Mouse (Mus musculus): Measurements from ENCODE around the gene Ntm.

DNA sequence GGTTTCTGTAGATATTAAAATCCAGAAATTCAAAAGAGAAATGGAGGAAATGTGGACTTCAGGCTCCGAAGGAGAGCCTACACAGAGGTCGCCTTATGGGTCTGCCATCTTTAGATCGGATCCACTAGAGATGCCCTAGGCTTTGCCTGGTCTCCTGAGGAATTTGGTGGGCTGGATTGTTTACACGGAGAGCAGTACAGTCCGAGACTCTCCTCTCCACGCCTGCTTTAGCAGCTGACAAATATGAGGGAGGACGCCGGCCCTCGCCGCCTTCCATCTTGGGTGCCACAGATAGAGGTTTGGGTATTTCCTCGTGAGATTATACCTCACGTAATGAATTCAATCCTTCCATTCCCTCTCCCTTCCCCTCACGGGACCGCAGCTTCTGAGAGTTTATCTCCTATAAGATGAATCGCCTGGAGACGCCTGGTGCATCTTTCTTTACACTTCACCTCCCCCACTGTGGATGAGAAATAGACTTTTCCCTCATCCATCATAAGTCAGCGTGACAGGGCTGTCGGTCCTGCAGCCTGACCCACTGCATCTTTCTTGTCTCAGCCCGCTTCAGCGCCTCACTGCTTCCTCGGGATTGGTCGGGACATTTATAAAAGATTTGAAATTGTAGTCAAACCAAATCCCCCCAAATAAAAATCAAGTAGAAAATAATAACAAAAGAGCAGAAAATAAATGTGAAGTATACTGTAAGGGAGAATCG is 191.7 kb downstream of the Ntm start:
- no peak for TF ChIP-seq SRF (IDR thresholded peaks at IDR 0.05; ENCODE audit: control insufficient read depth, insufficient read length, low read depth)
- TF ChIP-seq REST (IDR thresholded peaks at IDR 0.05; ENCODE audit: insufficient read depth, insufficient read length) = no peak
- no peak for TF ChIP-seq POLR2A (IDR thresholded peaks at IDR 0.05; ENCODE audit: insufficient read length, low read depth)
- no peak for TF ChIP-seq TCF12 (IDR thresholded peaks at IDR 0.05; ENCODE audit: insufficient read depth, poor library complexity, severe bottlenecking)
- TF ChIP-seq POLR2AphosphoS2 (IDR thresholded peaks at IDR 0.05; ENCODE audit: insufficient read length, low read depth) = no peak
- no peak for TF ChIP-seq USF1 (IDR thresholded peaks at IDR 0.05; ENCODE audit: low read depth)
- no peak for TF ChIP-seq CEBPB (IDR thresholded peaks at IDR 0.05; ENCODE audit: insufficient read depth, poor library complexity, severe bottlenecking)
